Mouse (Mus musculus) liver, adult 10 weeks (tissue): Measurements from ENCODE around the gene Lrp4. TPM values are rescaled to one million over a fixed set of nuclear protein-coding genes. Genes with fewer than 3 reads are reported as not detected.

Source experiments
- polyA plus RNA-seq: library from polyadenylated mRNA; stranded (reverse); fragments of 350-450 nt; fragmentation: Illumina TruSeq; extraction: RNeasy Lipid Tissue Mini Kit (QIAGEN cat#74804); gene quantifications from one replicate; pipeline ENCODE4 v1.2.3, GENCODE M21; 2014; ENCODE audit warnings: low read depth, low replicate concordance

The Lrp4 gene
- polyA plus RNA-seq = 2.0 TPM

DNA sequence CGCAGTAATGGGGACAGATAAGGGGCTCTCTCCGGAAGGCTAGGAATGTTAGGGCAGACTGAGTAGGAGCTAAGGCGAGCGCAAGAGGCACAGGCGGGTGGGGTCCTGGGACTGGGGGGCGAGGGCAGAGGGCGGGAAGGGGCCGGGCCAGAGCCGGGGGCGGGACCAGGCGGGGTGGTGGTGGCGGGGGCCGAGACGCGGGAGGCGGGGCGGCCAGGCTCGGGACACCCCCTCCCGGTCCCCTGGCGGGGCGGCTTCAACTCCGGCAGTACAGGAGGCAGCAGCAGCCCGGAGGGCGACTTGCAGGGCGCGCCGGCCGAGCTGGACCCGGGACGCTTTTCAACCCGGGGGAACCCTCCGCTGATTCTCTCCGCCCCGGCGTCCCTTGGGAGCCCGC lies at the start of gene Lrp4:
Gene Lrp4 (plus strand): TSS at position 253 of the 397 bp plus-strand sequence.

DNA sequence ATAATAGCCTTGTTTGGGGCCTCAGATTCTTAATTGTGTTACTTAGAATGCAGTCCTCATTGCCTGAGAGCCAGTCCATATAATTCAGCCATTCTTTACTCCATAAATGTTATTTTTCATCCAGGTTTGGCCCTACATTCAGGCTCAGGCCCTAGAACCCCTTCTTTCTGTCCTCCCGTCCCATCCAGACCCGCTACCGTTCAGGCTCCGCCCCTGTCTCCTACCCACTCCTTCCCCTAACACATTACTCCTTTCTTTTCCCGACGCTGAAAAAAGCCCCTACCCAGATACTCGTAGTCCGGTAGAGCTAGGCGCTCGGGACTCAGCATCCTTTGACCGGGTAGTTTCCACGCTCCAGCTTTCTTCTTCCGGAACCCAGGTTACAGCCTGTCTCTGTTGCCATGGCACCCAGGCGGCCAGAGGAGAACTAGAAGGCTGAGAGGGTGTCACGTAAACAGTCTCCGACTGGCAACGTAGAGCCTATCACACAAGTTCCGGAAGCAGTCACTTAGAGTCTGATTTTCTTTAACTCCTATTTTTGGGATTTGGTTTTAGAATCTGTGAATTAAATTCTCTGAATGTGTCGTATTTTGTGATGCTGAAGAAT lies 12.9 kb upstream of the Lrp4 start, which contains the start of gene 1110051M20Rik:
Gene 1110051M20Rik (minus strand): TSS at position 419 of the 607 bp plus-strand sequence.

GRCm38 (mm10) chr2:91526294-91527146 lies 69.2 kb downstream of the Lrp4 start, which contains the start of gene Ckap5:
Gene Ckap5, plus strand, starts transcription at chr2:91526762.

Other genes starting within 250 kb of the Lrp4 start
- gene Ddb2, start 220.5 kb upstream of the Lrp4 start, polyA plus RNA-seq = 8.6 TPM
- gene Pacsin3, start 201.6 kb upstream of the Lrp4 start, polyA plus RNA-seq = 2.7 TPM
- gene Arfgap2, start 192.5 kb upstream of the Lrp4 start, polyA plus RNA-seq = 23.9 TPM
- 0.93 TPM for gene 1110051M20Rik, start 12.8 kb upstream of the Lrp4 start, polyA plus RNA-seq
- 6.8 TPM for gene Ckap5, start 69.3 kb downstream of the Lrp4 start, polyA plus RNA-seq
- gene F2, start 178.9 kb downstream of the Lrp4 start, polyA plus RNA-seq = 407 TPM
- gene Zfp408, start 192.3 kb downstream of the Lrp4 start, polyA plus RNA-seq = 1.0 TPM
- 4.8 TPM for gene Arhgap1, start 192.3 kb downstream of the Lrp4 start, polyA plus RNA-seq